Mouse (Mus musculus) c-Kit-positive CD71-positive TER-119-positive erythroid progenitor cells, embryonic 14.5 days (primary cell): Measurements from ENCODE around the gene Tmem82.
A peak's percentile ranks its signal among the peaks of the same experiment; 100 is the strongest.

Experiments used
- DNase-seq: peaks from one replicate; pipeline ENCODE4 v3.0.0-alpha.2; 2013; ENCODE audit warnings: low spot score

The Tmem82 gene

DNA sequence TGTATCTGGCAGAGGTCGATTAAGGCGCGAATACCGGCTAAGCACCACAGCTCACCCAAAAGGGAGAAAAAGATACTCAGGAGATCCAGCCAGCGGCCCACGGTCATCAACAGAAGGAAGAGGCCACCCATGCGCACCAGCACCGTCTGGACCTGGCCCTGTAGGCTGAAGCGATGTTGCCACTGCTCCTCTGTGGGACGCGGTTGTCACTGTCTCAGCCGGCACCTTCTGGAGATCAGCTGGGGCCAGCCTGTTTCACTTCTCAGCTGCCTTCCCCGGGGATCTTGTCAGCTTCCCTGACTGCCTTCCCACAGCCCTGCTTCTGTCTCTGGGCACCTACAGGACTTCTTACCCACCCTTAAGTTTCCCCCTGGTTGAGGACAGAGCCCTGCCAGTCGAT is 3.5 kb downstream of the Tmem82 start:
- no peak for DNase-seq

- DNase-seq, result no peak
Observed at GRCm38 (mm10) chr4:141609538-141609937, 8.9 kb downstream of the Tmem82 start.

- no peak for DNase-seq
Observed at GRCm38 (mm10) chr4:141605861-141606260, 12.6 kb downstream of the Tmem82 start, which contains the start of gene Fblim1. TSS of gene Fblim1 (minus strand) at chr4:141606096.

DNA sequence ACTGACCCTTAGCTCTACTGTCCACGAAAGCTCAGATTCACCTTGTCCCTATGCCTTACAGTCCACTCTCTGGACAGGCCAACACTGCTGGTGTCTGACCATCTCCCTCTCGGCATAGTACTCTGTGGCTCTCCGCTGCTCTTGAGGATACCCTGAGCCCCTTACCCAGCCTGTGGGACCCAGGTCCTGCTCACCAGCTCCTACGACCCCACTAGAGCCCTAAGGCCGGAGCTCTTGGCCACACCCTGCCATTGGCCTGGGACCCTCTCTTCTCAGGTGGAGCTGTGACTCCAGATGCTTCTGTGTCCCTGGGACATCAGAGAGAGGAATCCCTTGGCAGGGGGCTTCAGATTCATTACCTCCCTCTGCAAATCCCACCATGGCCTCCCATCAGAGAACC is 13.0 kb downstream of the Tmem82 start:
- DNase-seq, result no peak

GRCm38 (mm10) chr4:141604493-141604892 is 13.9 kb downstream of the Tmem82 start:
- no peak for DNase-seq

- no peak for DNase-seq
Observed at GRCm38 (mm10) chr4:141603921-141604320, 14.5 kb downstream of the Tmem82 start.

DNA sequence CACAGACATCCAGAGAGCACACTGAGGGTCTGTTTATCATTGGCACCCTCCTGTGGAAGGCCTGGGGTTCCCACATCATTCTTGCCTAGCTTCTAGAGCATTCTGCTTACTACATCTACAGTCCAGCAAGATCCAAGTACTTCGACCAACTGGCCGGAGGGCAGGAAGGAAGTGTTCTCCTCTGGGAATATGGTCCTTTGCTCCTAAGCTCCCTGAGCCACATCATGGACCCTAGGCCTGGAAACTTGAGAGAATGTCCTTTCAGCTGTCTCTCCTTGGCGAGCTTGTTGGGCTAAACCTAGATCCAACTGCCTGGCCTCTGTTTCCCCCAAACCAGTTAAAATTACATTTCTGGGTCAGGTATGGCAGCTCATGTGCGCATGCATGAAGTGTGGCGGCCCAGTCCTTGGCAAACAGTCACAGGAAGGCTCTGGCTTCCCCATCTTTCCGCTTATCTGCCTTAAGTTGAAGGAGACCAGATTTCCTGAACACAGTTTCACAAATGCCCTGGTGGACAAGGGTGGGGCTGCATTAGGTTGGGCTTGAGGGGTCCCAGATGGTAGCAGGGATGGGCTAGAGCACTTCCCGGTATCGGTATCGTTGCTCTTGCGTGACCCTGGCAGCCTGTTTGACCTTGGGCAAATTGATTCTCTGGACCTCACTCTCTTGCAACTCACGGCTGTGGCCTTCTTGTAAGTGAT is 15.8 kb downstream of the Tmem82 start:
- DNase-seq, result no peak

DNA sequence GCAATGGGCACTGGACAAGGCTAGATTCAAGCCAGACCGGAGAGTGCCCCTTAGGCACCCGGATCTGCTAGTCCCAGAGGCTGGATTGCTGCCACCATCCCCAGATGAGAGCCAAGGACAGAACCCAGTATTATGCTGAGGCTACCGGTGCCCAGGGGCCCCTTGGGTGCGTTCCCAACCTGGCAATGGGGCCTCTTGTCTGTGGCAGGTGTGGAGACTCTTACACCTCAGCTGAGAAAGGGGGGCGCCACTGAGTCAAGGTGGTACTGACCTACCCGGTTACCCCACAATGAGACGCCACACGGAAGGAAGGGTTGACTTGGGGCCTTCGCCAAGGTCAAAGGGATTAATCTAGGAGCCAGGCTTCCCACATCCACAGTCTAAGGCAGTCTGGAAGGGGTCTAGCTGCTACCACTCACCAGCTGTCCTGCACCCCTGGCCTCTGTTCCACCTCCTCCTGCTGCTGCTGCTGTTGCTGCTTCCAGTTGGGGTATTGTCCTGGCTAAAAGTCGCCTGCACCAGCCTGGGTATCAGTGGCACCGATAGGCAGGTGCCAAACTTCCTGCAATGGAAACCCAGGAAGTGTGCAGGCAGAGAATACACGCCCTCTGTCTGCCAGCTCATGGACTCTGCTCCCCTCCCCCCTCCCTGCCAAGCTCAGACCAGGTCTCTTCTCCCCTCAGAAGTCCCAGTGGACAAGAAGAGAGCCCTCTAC is 17.1 kb downstream of the Tmem82 start:
- DNase-seq, result no peak

- no peak for DNase-seq
Observed at GRCm38 (mm10) chr4:141600364-141600763, 18.1 kb downstream of the Tmem82 start.

- DNase-seq, result no peak
Observed at GRCm38 (mm10) chr4:141599251-141600141, 18.9 kb downstream of the Tmem82 start.

DNA sequence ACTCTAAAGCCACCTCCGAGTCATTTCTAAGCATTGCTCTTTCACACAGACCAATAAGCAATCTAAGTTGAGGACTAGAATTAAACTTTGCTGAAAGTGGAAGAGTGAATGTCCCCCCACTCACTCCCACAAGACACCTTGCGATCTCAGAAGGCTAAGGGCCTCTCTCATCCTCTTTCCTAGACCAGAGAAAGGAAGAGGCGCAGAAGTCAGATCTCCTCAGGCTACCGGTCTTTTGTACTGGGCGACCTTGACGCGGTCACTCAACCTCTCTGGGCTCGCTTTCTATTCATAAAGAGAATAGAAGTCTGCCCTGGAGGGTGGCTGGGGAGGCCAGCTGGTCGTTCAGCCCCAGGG is 19.6 kb downstream of the Tmem82 start:
- no peak for DNase-seq

- DNase-seq, result no peak
Observed at GRCm38 (mm10) chr4:141598199-141598893, 20.1 kb downstream of the Tmem82 start.

DNA sequence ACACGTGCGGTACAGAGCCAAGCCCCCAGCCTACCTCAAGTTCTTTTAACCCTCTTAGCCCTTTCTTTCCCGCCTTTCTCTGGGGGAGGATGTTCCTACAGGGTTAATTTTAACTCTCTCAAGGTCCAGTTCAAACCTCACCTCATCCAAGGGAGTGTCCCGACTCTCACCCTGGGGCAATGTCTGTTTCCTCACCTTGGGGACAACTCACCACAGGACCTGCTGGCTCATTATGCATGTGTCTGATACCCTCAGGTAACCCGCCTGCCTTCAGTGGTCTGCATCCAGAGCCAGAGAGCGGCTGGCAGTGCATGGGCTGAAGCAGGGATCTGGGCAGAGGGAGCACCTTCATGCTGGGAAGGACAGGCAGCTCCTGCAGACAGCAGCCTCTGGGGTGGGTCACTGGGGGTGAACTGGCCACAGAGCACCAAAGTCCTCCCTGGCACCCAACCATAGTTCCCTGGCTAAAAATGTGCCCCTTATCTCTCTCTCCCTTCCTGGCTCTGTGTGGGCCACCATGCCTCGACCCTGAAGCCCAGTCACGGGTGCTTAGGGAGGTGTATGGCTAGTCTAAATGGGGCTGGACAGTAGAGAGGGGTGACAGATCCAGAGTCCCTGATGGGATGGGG is 21.6 kb downstream of the Tmem82 start:
- no peak for DNase-seq

GRCm38 (mm10) chr4:141595605-141596268 is 22.7 kb downstream of the Tmem82 start:
- DNase-seq, result no peak

- no peak for DNase-seq
Observed at GRCm38 (mm10) chr4:141595138-141595537, 23.3 kb downstream of the Tmem82 start.

- DNase-seq, result peak; percentile 56
Observed at GRCm38 (mm10) chr4:141591547-141591946, 26.9 kb downstream of the Tmem82 start.

DNA sequence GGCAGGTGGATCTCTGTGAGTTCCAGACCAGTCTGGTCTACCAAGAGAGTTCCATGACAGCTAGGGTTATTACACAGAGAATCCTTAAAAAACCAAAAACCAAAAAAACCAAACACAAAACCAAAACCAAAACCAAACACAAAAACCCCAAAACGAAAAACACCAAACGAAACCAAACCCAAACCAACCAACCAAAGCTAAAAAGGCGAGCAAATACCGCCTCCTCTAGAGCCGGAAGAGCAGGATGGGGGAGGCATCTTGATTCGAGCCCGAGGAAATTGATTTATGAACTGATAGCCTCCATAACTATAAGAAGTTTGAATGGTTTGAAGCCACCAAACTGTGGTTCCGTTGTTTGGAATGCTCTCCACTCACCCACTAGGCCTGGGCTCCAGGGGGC is 34.5 kb downstream of the Tmem82 start:
- no peak for DNase-seq

DNA sequence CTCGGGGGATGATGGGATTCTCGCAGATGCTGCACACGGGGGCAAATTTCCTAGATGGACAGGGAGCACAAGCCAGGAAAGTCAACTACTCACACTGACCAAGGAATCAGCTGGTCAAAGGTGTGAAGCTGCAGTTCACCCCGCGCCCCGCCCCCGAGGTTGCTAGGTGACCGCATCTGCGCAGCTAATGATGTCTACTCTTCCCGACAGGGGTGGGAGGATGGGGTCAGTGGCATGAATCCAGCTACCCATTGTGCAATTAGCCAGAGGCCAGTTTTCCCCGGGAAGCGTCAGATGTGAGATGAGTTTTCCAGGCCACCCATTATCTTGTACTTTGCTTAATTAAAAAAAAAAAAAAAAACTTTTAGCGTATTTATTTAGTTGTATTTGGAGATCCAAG is 37.4 kb downstream of the Tmem82 start:
- no peak for DNase-seq

GRCm38 (mm10) chr4:141578833-141579232 is 39.6 kb downstream of the Tmem82 start:
- DNase-seq, result no peak

DNA sequence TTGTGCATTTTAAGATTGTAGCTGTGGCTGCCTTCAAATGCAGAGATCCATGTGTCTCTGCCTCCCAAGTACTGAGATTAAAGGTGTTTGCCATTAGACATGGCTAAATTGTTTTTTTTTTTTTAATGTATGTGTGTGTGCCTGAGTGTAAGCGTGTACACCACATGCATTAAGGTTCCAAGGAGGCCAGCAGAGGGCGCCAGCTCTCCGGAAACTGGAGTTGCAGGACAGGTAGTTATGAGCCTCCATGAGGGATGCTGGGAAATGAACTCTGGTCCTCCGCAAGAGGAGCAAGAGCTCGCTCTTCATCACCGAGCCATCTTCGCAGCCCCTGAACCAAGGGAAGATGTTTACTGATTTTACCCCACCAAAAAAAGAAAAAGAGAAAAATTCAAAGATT is 41.6 kb downstream of the Tmem82 start:
- no peak for DNase-seq

DNA sequence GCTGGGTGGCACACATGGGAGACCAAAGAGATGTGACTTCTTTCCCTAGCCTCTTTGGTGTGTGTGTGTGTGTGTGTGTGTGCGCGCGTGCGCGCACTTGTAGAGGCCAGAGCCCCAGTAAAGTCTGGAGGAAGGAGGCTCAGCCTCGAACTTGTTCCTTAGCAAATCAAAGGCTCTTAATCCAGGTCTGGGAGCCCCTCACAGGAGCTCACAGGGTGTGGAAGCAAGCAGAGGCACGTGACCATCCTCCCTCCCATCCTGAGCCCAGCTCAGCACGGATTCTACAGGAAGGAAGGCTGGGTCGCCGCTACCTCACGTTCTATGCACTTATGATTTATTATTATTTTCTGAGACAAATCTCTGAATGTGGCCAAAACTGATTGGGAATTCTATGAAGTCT is 42.0 kb downstream of the Tmem82 start:
- no peak for DNase-seq
